Mouse (Mus musculus) ES-E14 (cell line): ENCODE measurements at regions not wholly inside any gene's neighbourhood (a gene's known extent, or its start where the extent isn't known, plus 50 kb on each side); places are given as distances from the start of the nearest gene placed in this dataset.

ENCODE experiments used
- CHD2 ChIP-seq: IDR thresholded peaks from 2 replicates; pipeline ENCODE4 v1.6.1; 2014; ENCODE audit warnings: mild to moderate bottlenecking, low read depth, low read length, inconsistent platforms
- HCFC1 ChIP-seq: IDR thresholded peaks from 2 replicates; pipeline ENCODE4 v1.6.1; 2012; ENCODE audit warnings: low read length, inconsistent platforms, borderline replicate concordance; ENCODE audit not compliant: insufficient read depth
- MAFK ChIP-seq: IDR thresholded peaks from 2 replicates; pipeline ENCODE4 v1.6.1; 2014; ENCODE audit warnings: mild to moderate bottlenecking, low read depth, low read length, inconsistent platforms; ENCODE audit not compliant: insufficient read depth
- ZC3H11A ChIP-seq: IDR thresholded peaks from 2 replicates; pipeline ENCODE4 v1.6.1; 2012; ENCODE audit warnings: low read depth, mild to moderate bottlenecking, inconsistent platforms, low read length, borderline replicate concordance
- ZNF384 ChIP-seq: IDR thresholded peaks from 2 replicates; pipeline ENCODE4 v1.6.1; 2012; ENCODE audit warnings: low read depth, low read length, inconsistent platforms

- no peak for TF ChIP-seq ZNF384
- no peak for TF ChIP-seq ZC3H11A
- no peak for TF ChIP-seq MAFK
- TF ChIP-seq CHD2: no peak
- no peak for TF ChIP-seq HCFC1
Observed at GRCm38 (mm10) chr6:98626435-98626834, 283.9 kb upstream of the Gm765 start.
